Mouse (Mus musculus): ENCODE data around the gene 4931429L15Rik. TPM values are rescaled to one million over a fixed set of nuclear protein-coding genes. Genes with fewer than 3 reads are reported as not detected.

4931429L15Rik gene
- total RNA-seq, 2 experiments from 2014 or later, result not detected

DNA sequence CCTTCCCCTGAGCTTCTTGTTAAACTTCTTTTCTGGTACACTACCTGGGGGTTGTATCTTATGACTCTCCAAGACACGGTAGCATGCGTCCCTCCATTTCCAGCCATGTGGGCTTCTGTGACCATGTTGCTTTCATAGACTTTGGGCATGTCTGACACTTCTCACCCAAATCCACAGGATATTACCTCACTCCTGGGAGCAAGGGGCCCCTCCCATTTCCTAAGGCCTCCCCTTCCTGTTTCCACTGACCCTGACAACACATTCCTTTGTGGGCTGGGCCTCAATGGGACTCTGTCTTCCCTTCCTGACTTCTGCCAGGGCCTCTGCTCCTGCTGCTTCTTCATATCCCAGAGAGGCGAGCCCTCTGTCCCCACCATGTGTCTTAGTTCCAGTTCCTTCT lies 62.2 kb downstream of the 4931429L15Rik start:
- DNase-seq, result peak; percentile 25 to 64

DNA sequence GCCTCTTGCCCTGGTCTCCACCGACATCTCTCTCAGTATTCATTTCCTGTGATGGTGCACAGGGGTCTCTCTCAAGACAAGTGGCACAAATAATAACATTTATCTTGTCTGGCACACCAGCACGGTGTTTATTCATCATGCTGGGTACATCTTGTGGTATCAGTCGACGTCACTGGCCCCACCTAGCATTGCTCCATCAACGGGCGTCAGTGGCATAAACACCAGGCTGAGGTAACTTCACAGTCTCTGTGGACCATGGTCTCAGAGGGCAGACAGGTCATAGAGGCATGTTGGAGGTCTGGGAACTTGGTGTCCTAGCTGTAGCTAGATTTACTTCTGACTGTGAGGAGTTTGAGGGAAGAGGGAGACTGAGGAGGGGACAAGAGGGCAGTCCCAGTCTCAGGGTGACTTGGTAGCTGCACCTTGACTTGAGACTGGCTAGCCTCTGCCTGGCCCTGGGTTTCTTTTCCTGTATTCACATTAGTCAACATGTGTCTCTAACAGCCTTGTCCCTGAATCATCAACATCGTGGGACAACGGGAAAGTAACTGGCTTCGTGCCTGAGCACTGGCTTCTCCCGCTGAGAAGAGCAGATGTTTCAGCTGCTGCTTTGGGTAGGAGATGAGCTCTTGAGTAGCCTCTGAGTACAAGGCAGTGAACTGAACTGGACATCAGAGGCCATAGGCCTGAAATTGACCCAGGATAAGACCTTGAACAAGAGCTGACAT lies 63.0 kb downstream of the 4931429L15Rik start:
- DNase-seq, result no peak

GRCm38 (mm10) chr9:46256177-46256576 lies 63.6 kb downstream of the 4931429L15Rik start:
- no peak for DNase-seq

Other genes with a start within 250 kb of the 4931429L15Rik start
- gene Apoa1, start 91.4 kb downstream of the 4931429L15Rik start, total RNA-seq (2021), result not detected
- 1 to 10 TPM in 1 of 2 experiments, not detected in 1; 1.2 TPM for gene Apoc3, start 84.3 kb downstream of the 4931429L15Rik start, total RNA-seq (2021)
- not detected for gene Apoa4, start 79.3 kb downstream of the 4931429L15Rik start, total RNA-seq (2021)
- not detected for gene Apoa5, start 51.4 kb downstream of the 4931429L15Rik start, total RNA-seq (2021)
- gene Zpr1, start 46.9 kb downstream of the 4931429L15Rik start, total RNA-seq (2021), result 10 to 100 TPM; 24.2 to 25.8 TPM
- gene Bud13, start 37.0 kb downstream of the 4931429L15Rik start, total RNA-seq (2021), result 1 to 10 TPM; 6.5 to 7.9 TPM